Mouse (Mus musculus) lung, embryonic 14.5 days (tissue): ENCODE data around the gene Scoc. TPM values are rescaled to one million over a fixed set of nuclear protein-coding genes. Genes with fewer than 3 reads are reported as not detected.

ENCODE experiments used
- ATAC-seq: fragments of 200-750 bp; cut with Nextera tagmentation; 2 replicates; pipeline ENCODE4 v1.8.0; 2017; ENCODE audit warnings: mild to moderate bottlenecking, moderate TSS enrichment, moderate library complexity; ENCODE audit not compliant: insufficient read depth
- DNase-seq: peaks from one replicate; pipeline ENCODE4 v3.0.0-alpha.2; 2015
- H3K27ac ChIP-seq: fragments of 300-500 bp; sonication (generic); 2 replicates; pipeline ENCODE4 v1.5.1; 2014; ENCODE audit warnings: low read depth, mild to moderate bottlenecking, moderate library complexity
- H3K27me3 ChIP-seq: fragments of 300-500 bp; sonication (generic); 2 replicates; pipeline ENCODE4 v1.6.1; 2014; ENCODE audit warnings: low read length, control low read depth; ENCODE audit not compliant: insufficient read depth
- H3K36me3 ChIP-seq: fragments of 300-500 bp; sonication (generic); 2 replicates; pipeline ENCODE4 v1.6.1; 2014; ENCODE audit warnings: control low read depth; ENCODE audit not compliant: insufficient read depth
- H3K4me1 ChIP-seq: fragments of 300-500 bp; sonication (generic); 2 replicates; pipeline ENCODE4 v1.6.1; 2014; ENCODE audit warnings: antibody characterized with exemption, control low read depth; ENCODE audit not compliant: insufficient read depth
- H3K4me2 ChIP-seq: fragments of 300-500 bp; sonication (generic); 2 replicates; pipeline ENCODE4 v1.6.1; 2014; ENCODE audit warnings: mild to moderate bottlenecking
- H3K4me3 ChIP-seq: fragments of 300-500 bp; sonication (generic); 2 replicates; pipeline ENCODE4 v1.5.1; 2014; ENCODE audit warnings: low read depth, low read length
- H3K9ac ChIP-seq: fragments of 300-500 bp; sonication (generic); 2 replicates; pipeline ENCODE4 v1.6.1; 2014
- H3K9me3 ChIP-seq: fragments of 300-500 bp; sonication (generic); 2 replicates; pipeline ENCODE4 v1.6.1; 2016; ENCODE audit warnings: low read depth, low read length, control low read depth
- CTCF ChIP-seq: IDR thresholded peaks from 2 replicates; pipeline ENCODE4 v1.5.1; 2016; ENCODE audit warnings: antibody characterized with exemption, low read depth
- WGBS: fragments of 180-500 bp; shearing (Covaris S2); extraction: QIAGEN DNeasy Blood & Tissue Kit; methylation state at CpG from one replicate; pipeline ENCODE4 v1.1.7; 2014; 5-methylcytosine and 5-hydroxymethylcytosine counted together
- polyA plus RNA-seq: library from polyadenylated mRNA; unstranded; fragments of >200 nt; fragmentation: Nextera tagmentation; extraction: Ambion mirVana; gene quantifications from 2 replicates; pipeline ENCODE4 v1.2.1, GENCODE M21; 2014

Scoc gene
- polyA plus RNA-seq, 1 experiment from 2014 or later: 115 TPM

GRCm38 (mm10) chr8:83423032-83423825 is 35.0 kb downstream of the Scoc start:
- H3K4me1 ChIP-seq: peaks cover 11% of the 10 kb centered on the region
- no peaks in the 10 kb centered on the region for H3K27me3 ChIP-seq
- no peaks in the 10 kb centered on the region for H3K9me3 ChIP-seq
- no peak for ATAC-seq
- no peak overlapping the region for H3K27ac ChIP-seq
- no peak for DNase-seq
- H3K4me3 ChIP-seq: no peak overlapping the region
- TF ChIP-seq CTCF: no peak
- H3K4me2 ChIP-seq: no peak overlapping the region
- H3K9ac ChIP-seq: no peak overlapping the region
- 57% methylated on average over 13 of the region's 13 CpGs for WGBS
- H3K36me3 ChIP-seq: no peaks in the 10 kb centered on the region

GRCm38 (mm10) chr8:83421354-83421753 is 36.8 kb downstream of the Scoc start:
- H3K4me2 ChIP-seq: no peak overlapping the region
- 95% methylated on average over 1 of the region's 1 CpGs for WGBS
- no peak for TF ChIP-seq CTCF
- ATAC-seq: no peak
- H3K36me3 ChIP-seq: no peaks in the 10 kb centered on the region
- H3K27me3 ChIP-seq: no peaks in the 10 kb centered on the region
- DNase-seq: no peak
- no peaks in the 10 kb centered on the region for H3K9me3 ChIP-seq
- peaks cover 4% of the 10 kb centered on the region; the same call in 1 of the 2 replicates for H3K4me1 ChIP-seq
- no peak overlapping the region for H3K27ac ChIP-seq
- H3K4me3 ChIP-seq: no peak overlapping the region
- H3K9ac ChIP-seq: no peak overlapping the region

- ATAC-seq (peak; percentile 89), DNase-seq (peak; percentile 62)
- H3K9me3 ChIP-seq: no peaks in the 10 kb centered on the region
- H3K4me3 ChIP-seq: no peak overlapping the region
- WGBS: 65% methylated on average over 11 of the region's 11 CpGs
- H3K27ac ChIP-seq: peak overlapping the region; percentile 82
- H3K36me3 ChIP-seq: no peaks in the 10 kb centered on the region
- H3K4me1 ChIP-seq: peaks cover 3% of the 10 kb centered on the region; the same call in 1 of the 2 replicates
- no peaks in the 10 kb centered on the region for H3K27me3 ChIP-seq
- no peak overlapping the region for H3K9ac ChIP-seq
- no peak overlapping the region for H3K4me2 ChIP-seq
- TF ChIP-seq CTCF: no peak
These were observed 39.2 kb downstream of the Scoc start for GRCm38 (mm10) chr8:83418805-83419516.

- H3K9ac ChIP-seq: no peak overlapping the region
- H3K36me3 ChIP-seq: no peaks in the 10 kb centered on the region
- no peak for DNase-seq
These were observed 40.2 kb downstream of the Scoc start for GRCm38 (mm10) chr8:83417970-83418369.

GRCm38 (mm10) chr8:83416878-83417277 is 41.3 kb downstream of the Scoc start:
- TF ChIP-seq CTCF: no peak
- H3K9ac ChIP-seq: no peak overlapping the region
- no peak overlapping the region for H3K27ac ChIP-seq
- no peaks in the 10 kb centered on the region for H3K9me3 ChIP-seq
- ATAC-seq (no peak), DNase-seq (no peak)
- H3K4me3 ChIP-seq: no peak overlapping the region
- no peak overlapping the region for H3K4me2 ChIP-seq
- no peaks in the 10 kb centered on the region for H3K27me3 ChIP-seq
- peaks cover 3% of the 10 kb centered on the region; the same call in 1 of the 2 replicates for H3K4me1 ChIP-seq
- 91% methylated on average over 15 of the region's 15 CpGs for WGBS
- H3K36me3 ChIP-seq: no peaks in the 10 kb centered on the region

More at GRCm38 (mm10) chr8:83417970-83418369, 40.2 kb downstream of the Scoc start:
- WGBS: 68% methylated on average over 6 of the region's 6 CpGs
- Histone ChIP-seq H3K9me3 (no peaks in the 10 kb centered on the region), H3K27me3 (no peaks in the 10 kb centered on the region), H3K4me1 (peaks cover 3% of the 10 kb centered on the region; the same call in 1 of the 2 replicates), H3K27ac (peak overlapping the region; percentile 77; the same call in 1 of the 2 replicates), H3K4me2 (no peak overlapping the region), H3K4me3 (no peak overlapping the region)
- TF ChIP-seq CTCF: no peak
- ATAC-seq: no peak

- Histone ChIP-seq H3K27ac (no peak overlapping the region), H3K9ac (no peak overlapping the region), H3K4me2 (no peak overlapping the region), H3K4me1 (no peaks in the 10 kb centered on the region), H3K9me3 (no peaks in the 10 kb centered on the region), H3K36me3 (no peaks in the 10 kb centered on the region), H3K4me3 (no peak overlapping the region), H3K27me3 (no peaks in the 10 kb centered on the region)
- 66% methylated on average over 7 of the region's 7 CpGs for WGBS
- ATAC-seq (no peak), DNase-seq (no peak)
- no peak for TF ChIP-seq CTCF
These were observed 49.7 kb downstream of the Scoc start for GRCm38 (mm10) chr8:83408496-83408895.

- Histone ChIP-seq H3K9me3 (no peaks in the 10 kb centered on the region), H3K27me3 (no peaks in the 10 kb centered on the region), H3K4me3 (no peak overlapping the region), H3K4me1 (no peaks in the 10 kb centered on the region), H3K9ac (no peak overlapping the region), H3K27ac (no peak overlapping the region), H3K4me2 (no peak overlapping the region), H3K36me3 (no peaks in the 10 kb centered on the region)
- TF ChIP-seq CTCF: peak; percentile 34; the same call in 1 of the 2 replicates
- ATAC-seq (no peak), DNase-seq (peak; percentile 14)
- 33% methylated on average over 6 of the region's 6 CpGs for WGBS
These were observed 51.4 kb downstream of the Scoc start for GRCm38 (mm10) chr8:83406836-83407235.
